Comparison of ENCODE assay signal across 15 mouse cellular contexts in genomic region chr11:94340948-94341933, GRCm38 (mm10). TPM values are rescaled to one million over a fixed set of nuclear protein-coding genes. Genes with fewer than 3 reads are reported as not detected.
DNase-seq lines count a peak whose midpoint lies in the region; ATAC-seq lines count a peak whose summit lies in the region.
"Had no signal": no experiment of that assay in that cellular context is flagged by ENCODE, and none has a peak within 500 bp of the region (broad histone marks: within the 10 kb centered on the region; RNA-seq: fewer than 3 reads in every experiment).

No protein-coding gene starts in this region.

- no peak for DNase-seq in heart, adult 9 months (ENCODE audit: low spot score in 2 of 2)
- no peak for DNase-seq in liver
- DNase-seq in lung, postnatal 25 days (ENCODE audit: low spot score): peak; percentile 87
- DNase-seq in urinary bladder, adult 18-20 months (ENCODE audit: low spot score in 2 of 2): no peak
- DNase-seq in layer of hippocampus, postnatal 36 days: no peak
- DNase-seq: right cerebral cortex, postnatal 25 days had no signal

- ATAC-seq in heart, embryonic 13.5 days (ENCODE audit: extremely low read depth, insufficient number of reproducible peaks, low FRiP score, low TSS enrichment): no peak
- ATAC-seq in liver, embryonic 15.5 days (ENCODE audit: insufficient read depth): no peak
- peak; percentile 54; the same call in 1 of the 2 replicates for ATAC-seq in stomach, embryonic 16.5 days (ENCODE audit: insufficient read depth, low FRiP score)

- no peaks in the 10 kb centered on the region; the same call in 1 of the 2 replicates for H3K27me3 ChIP-seq in heart, embryonic 13.5 days (replicated peaks)
- no peaks in the 10 kb centered on the region for H3K27me3 ChIP-seq in liver, embryonic 15.5 days
- no peaks in the 10 kb centered on the region for H3K27me3 ChIP-seq in stomach, embryonic 16.5 days (ENCODE audit: control insufficient read depth, insufficient read depth, low read length)
- H3K27me3 ChIP-seq: heart, embryonic 12.5 days had no signal

- H3K36me3 ChIP-seq in heart, embryonic 13.5 days: peaks cover 48% of the 10 kb centered on the region
- peaks cover 24% of the 10 kb centered on the region for H3K36me3 ChIP-seq in liver, embryonic 15.5 days (replicated peaks)
- peaks cover 11% of the 10 kb centered on the region; the same call in 1 of the 2 replicates for H3K36me3 ChIP-seq in stomach, embryonic 16.5 days (ENCODE audit: control insufficient read depth, insufficient read depth, low read length)

- peaks cover 40% of the 10 kb centered on the region for H3K4me1 ChIP-seq in heart, embryonic 13.5 days
- H3K4me1 ChIP-seq in liver, embryonic 15.5 days (replicated peaks): peaks cover 49% of the 10 kb centered on the region
- peaks cover 18% of the 10 kb centered on the region for H3K4me1 ChIP-seq in stomach, embryonic 16.5 days (ENCODE audit: control insufficient read depth, insufficient read depth, low read length)

- no peak overlapping the region for H3K4me3 ChIP-seq in heart, embryonic 13.5 days
- no peak overlapping the region for H3K4me3 ChIP-seq in liver, embryonic 15.5 days (replicated peaks)
- H3K4me3 ChIP-seq in stomach, embryonic 16.5 days (replicated peaks; ENCODE audit: low read length): no peak overlapping the region
- H3K4me3 ChIP-seq: heart, embryonic 12.5 days; left cerebral cortex, adult 2 months had no signal

- H3K9me3 ChIP-seq in heart, embryonic 13.5 days: no peaks in the 10 kb centered on the region
- no peaks in the 10 kb centered on the region for H3K9me3 ChIP-seq in liver, embryonic 15.5 days (replicated peaks)
- no peaks in the 10 kb centered on the region for H3K9me3 ChIP-seq in stomach, embryonic 16.5 days (replicated peaks; ENCODE audit: control insufficient read depth, low read length)
- H3K9me3 ChIP-seq: heart, embryonic 12.5 days had no signal

- H3K27ac ChIP-seq in heart, embryonic 13.5 days (replicated peaks): peak overlapping the region; percentile 21; the same call in 1 of the 2 replicates
- H3K27ac ChIP-seq in liver, embryonic 15.5 days (replicated peaks): 0 out of 2 replicates have a peak overlapping the region, but pooled peaks have one; percentile 24
- peak overlapping the region; percentile 76 for H3K27ac ChIP-seq in stomach, embryonic 16.5 days (ENCODE audit: low read length)
- H3K27ac ChIP-seq: left cerebral cortex, adult 2 months; macrophage had no signal

- WGBS in heart, embryonic 13.5 days: 76% methylated on average over 10 of the region's 10 CpGs
- WGBS in liver, embryonic 15.5 days (ENCODE audit: insufficient replicate concordance): 64% methylated on average over 10 of the region's 10 CpGs
- WGBS in stomach, embryonic 16.5 days: 53% methylated on average over 10 of the region's 10 CpGs

- peak overlapping the region; percentile 48; the same call in 1 of the 2 replicates for H3K9ac ChIP-seq in heart, embryonic 13.5 days
- no peak overlapping the region for H3K9ac ChIP-seq in liver, embryonic 15.5 days
- H3K9ac ChIP-seq in stomach, embryonic 16.5 days (ENCODE audit: low read length): 0 out of 2 replicates have a peak overlapping the region, but pooled peaks have one; percentile 19
- H3K9ac ChIP-seq: heart, embryonic 12.5 days had no signal

- H3K4me2 ChIP-seq in heart, embryonic 13.5 days: no peak overlapping the region
- H3K4me2 ChIP-seq in liver, embryonic 15.5 days: no peak overlapping the region
- H3K4me2 ChIP-seq in stomach, embryonic 16.5 days (ENCODE audit: low read depth, low read length): 0 out of 2 replicates have a peak overlapping the region, but pooled peaks have one; percentile 33
- H3K4me2 ChIP-seq: heart, embryonic 12.5 days had no signal

RNA-seq across cellular contexts. Expression of gene Ankrd40, which starts 13.4 kb away (rescaled TPM):
- polyA plus RNA-seq in heart, embryonic 13.5 days (2015; fragmentation: Nextera tagmentation; extraction: Ambion mirVana): 14.6 and 19.5 TPM in 2 replicates
- polyA plus RNA-seq in liver, embryonic 15.5 days (2015; fragmentation: Nextera tagmentation; extraction: Ambion mirVana): 7.4 and 9.0 TPM in 2 replicates
- 11.0 and 11.1 TPM in 2 replicates for polyA plus RNA-seq in stomach, embryonic 16.5 days (2015; fragmentation: Nextera tagmentation; extraction: Ambion mirVana)
- total RNA-seq in layer of hippocampus, postnatal 36 days (2021): 100 to 1,000 TPM; 127 to 131 TPM

RNA-seq across cellular contexts. Expression of gene Luc7l3, which starts 19.5 kb away (rescaled TPM):
- 68.5 and 70.2 TPM in 2 replicates for polyA plus RNA-seq in heart, embryonic 13.5 days (2015; fragmentation: Nextera tagmentation; extraction: Ambion mirVana)
- 35.5 and 36.8 TPM in 2 replicates for polyA plus RNA-seq in liver, embryonic 15.5 days (2015; fragmentation: Nextera tagmentation; extraction: Ambion mirVana)
- 96.7 and 112 TPM in 2 replicates for polyA plus RNA-seq in stomach, embryonic 16.5 days (2015; fragmentation: Nextera tagmentation; extraction: Ambion mirVana)
- total RNA-seq in layer of hippocampus, postnatal 36 days (2021): 100 to 1,000 TPM; 120 to 123 TPM

RNA-seq across cellular contexts. Expression of gene Abcc3, which starts 51.6 kb away (rescaled TPM):
- polyA plus RNA-seq in heart, embryonic 13.5 days (2015; fragmentation: Nextera tagmentation; extraction: Ambion mirVana): 0.96 and 1.6 TPM in 2 replicates
- 8.4 TPM in 2 replicates for polyA plus RNA-seq in liver, embryonic 15.5 days (2015; fragmentation: Nextera tagmentation; extraction: Ambion mirVana)
- 11.4 and 16.4 TPM in 2 replicates for polyA plus RNA-seq in stomach, embryonic 16.5 days (2015; fragmentation: Nextera tagmentation; extraction: Ambion mirVana)
- total RNA-seq in layer of hippocampus, postnatal 36 days (2021): 1 to 10 TPM; 2.2 to 2.9 TPM

RNA-seq across cellular contexts. Expression of gene Gm21885, which starts 59.6 kb away (rescaled TPM):
- polyA plus RNA-seq in heart, embryonic 13.5 days (2015; fragmentation: Nextera tagmentation; extraction: Ambion mirVana): 0.20 TPM in 1 of 2 replicates, not detected in the other
- polyA plus RNA-seq in liver, embryonic 15.5 days (2015; fragmentation: Nextera tagmentation; extraction: Ambion mirVana): 0.15 TPM in 1 of 2 replicates, not detected in the other
- polyA plus RNA-seq in stomach, embryonic 16.5 days (2015; fragmentation: Nextera tagmentation; extraction: Ambion mirVana): 8.9 and 9.9 TPM in 2 replicates
- total RNA-seq in layer of hippocampus, postnatal 36 days (2021): not detected
- total RNA-seq: left cerebral cortex, adult 2 months; MEL had no signal
- polyA plus RNA-seq: brain, embryonic 14.5 days; heart, embryonic 12.5 days; macrophage; testis, adult 2 months had no signal

Comparison
In these comparisons a context has a peak if more than half of its experiments do, and no peak if none do; other contexts are left out.
1. H3K27ac ChIP-seq: peak in every context shown above with its lines; median percentile 76 in stomach, embryonic 16.5 days; 24 in liver, embryonic 15.5 days; 21 in heart, embryonic 13.5 days.